Mouse (Mus musculus) activated CD4-positive, CD25-positive, alpha-beta regulatory T cell, adult 4 months (primary cell): ENCODE data around the gene Gm20388. TPM values are rescaled to one million over a fixed set of nuclear protein-coding genes. Genes with fewer than 3 reads are reported as not detected.

ENCODE experiments used
- ATAC-seq: one replicate; pipeline ENCODE4 v1.8.0; 2017
- polyA plus RNA-seq, 2 experiments: library from polyadenylated mRNA; unstranded; fragments of 100-300 nt; shearing (Covaris generic); gene quantifications; one replicate each; pipeline ENCODE4 v1.2.1; 2017

Gm20388 gene
- polyA plus RNA-seq, 2 experiments from 2014 or later, result 9.9 to 12.3 TPM

GRCm38 (mm10) chr8:120737166-120737565, 826.5 kb downstream of the Gm20388 start:
- ATAC-seq, result no peak

- ATAC-seq, result no peak
Observed at GRCm38 (mm10) chr8:120738771-120739170, 828.1 kb downstream of the Gm20388 start.

GRCm38 (mm10) chr8:120739526-120739925, 828.9 kb downstream of the Gm20388 start:
- ATAC-seq, result no peak

GRCm38 (mm10) chr8:120740579-120740978, 829.9 kb downstream of the Gm20388 start:
- ATAC-seq, result no peak

- ATAC-seq, result no peak
Observed at GRCm38 (mm10) chr8:120741001-120741400, 830.4 kb downstream of the Gm20388 start.

- no peak for ATAC-seq
Observed at GRCm38 (mm10) chr8:120741815-120742530, 831.3 kb downstream of the Gm20388 start.

GRCm38 (mm10) chr8:120743149-120743897, 832.7 kb downstream of the Gm20388 start:
- ATAC-seq, result no peak

GRCm38 (mm10) chr8:120743898-120744290, 833.3 kb downstream of the Gm20388 start:
- no peak for ATAC-seq

- no peak for ATAC-seq
Observed at GRCm38 (mm10) chr8:120744448-120744847, 833.8 kb downstream of the Gm20388 start.

GRCm38 (mm10) chr8:120745226-120745625, 834.6 kb downstream of the Gm20388 start:
- ATAC-seq, result no peak

- ATAC-seq, result no peak
Observed at GRCm38 (mm10) chr8:120746007-120746701, 835.5 kb downstream of the Gm20388 start.

- ATAC-seq, result no peak
Observed at GRCm38 (mm10) chr8:120747286-120747685, 836.6 kb downstream of the Gm20388 start.

GRCm38 (mm10) chr8:120750616-120751015, 840.0 kb downstream of the Gm20388 start:
- no peak for ATAC-seq

- ATAC-seq, result peak; percentile 24
Observed at GRCm38 (mm10) chr8:120751226-120752081, 840.8 kb downstream of the Gm20388 start.

- ATAC-seq, result peak; percentile 85
Observed at GRCm38 (mm10) chr8:120752082-120752452, 841.4 kb downstream of the Gm20388 start.

GRCm38 (mm10) chr8:120753476-120753875, 842.8 kb downstream of the Gm20388 start:
- ATAC-seq, result no peak

- no peak for ATAC-seq
Observed at GRCm38 (mm10) chr8:120755306-120756297, 845.0 kb downstream of the Gm20388 start.

- ATAC-seq, result no peak
Observed at GRCm38 (mm10) chr8:120758005-120758404, 847.4 kb downstream of the Gm20388 start.

- ATAC-seq, result no peak
Observed at GRCm38 (mm10) chr8:120759847-120760246, 849.2 kb downstream of the Gm20388 start.

GRCm38 (mm10) chr8:120760341-120761215, 849.9 kb downstream of the Gm20388 start:
- ATAC-seq, result no peak
